Mouse (Mus musculus) hindbrain, embryonic 16.5 days (tissue): ENCODE measurements around the gene 2700081O15Rik. TPM values are rescaled to one million over a fixed set of nuclear protein-coding genes. Genes with fewer than 3 reads are reported as not detected.

ENCODE experiments used
- ATAC-seq: fragments of 200-750 bp; cut with Nextera tagmentation; 2 replicates; pipeline ENCODE4 v1.8.0; 2017; ENCODE audit warnings: moderate TSS enrichment, moderate library complexity
- H3K27ac ChIP-seq: fragments of 300-500 bp; sonication (generic); 2 replicates; pipeline ENCODE4 v1.5.1; 2014; ENCODE audit warnings: low read depth, mild to moderate bottlenecking, control low read depth, low read length, moderate library complexity
- H3K27me3 ChIP-seq: fragments of 300-500 bp; sonication (generic); replicated peaks from 2 replicates; pipeline ENCODE4 v1.6.1; 2014; ENCODE audit warnings: low read length; ENCODE audit not compliant: control insufficient read depth, insufficient read depth
- H3K36me3 ChIP-seq: fragments of 300-500 bp; sonication (generic); 2 replicates; pipeline ENCODE4 v1.6.1; 2014; ENCODE audit warnings: mild to moderate bottlenecking, low read length, moderate library complexity, mixed read lengths; ENCODE audit not compliant: control insufficient read depth, insufficient read depth
- H3K4me1 ChIP-seq: fragments of 300-500 bp; sonication (generic); 2 replicates; pipeline ENCODE4 v1.6.1; 2014; ENCODE audit warnings: low read depth, low read length; ENCODE audit not compliant: control insufficient read depth, insufficient read depth
- H3K4me2 ChIP-seq: fragments of 300-500 bp; sonication (generic); 2 replicates; pipeline ENCODE4 v1.6.1; 2014; ENCODE audit warnings: mild to moderate bottlenecking, low read length, control low read depth, moderate library complexity
- H3K4me3 ChIP-seq: fragments of 300-500 bp; sonication (generic); 2 replicates; pipeline ENCODE4 v1.5.1; 2014; ENCODE audit warnings: mild to moderate bottlenecking, low read length, control low read depth, moderate library complexity
- H3K9ac ChIP-seq: fragments of 300-500 bp; sonication (generic); 2 replicates; pipeline ENCODE4 v1.6.1; 2014; ENCODE audit warnings: low read depth, mild to moderate bottlenecking, control low read depth, low read length, moderate library complexity
- H3K9me3 ChIP-seq: fragments of 300-500 bp; sonication (generic); 2 replicates; pipeline ENCODE4 v1.6.1; 2014; ENCODE audit warnings: mild to moderate bottlenecking, low read length, moderate library complexity; ENCODE audit not compliant: control insufficient read depth
- WGBS: fragments of 180-500 bp; shearing (Covaris S2); extraction: QIAGEN DNeasy Blood & Tissue Kit; methylation state at CpG from one replicate; pipeline ENCODE4 v1.1.7; 2014; 5-methylcytosine and 5-hydroxymethylcytosine counted together
- polyA plus RNA-seq: library from polyadenylated mRNA; unstranded; fragments of >200 nt; fragmentation: Nextera tagmentation; extraction: Ambion mirVana; gene quantifications from 2 replicates; pipeline ENCODE4 v1.2.1, GENCODE M21; 2015

Gene 2700081O15Rik
- polyA plus RNA-seq, 1 experiment from 2014 or later = 11.2 TPM

DNA sequence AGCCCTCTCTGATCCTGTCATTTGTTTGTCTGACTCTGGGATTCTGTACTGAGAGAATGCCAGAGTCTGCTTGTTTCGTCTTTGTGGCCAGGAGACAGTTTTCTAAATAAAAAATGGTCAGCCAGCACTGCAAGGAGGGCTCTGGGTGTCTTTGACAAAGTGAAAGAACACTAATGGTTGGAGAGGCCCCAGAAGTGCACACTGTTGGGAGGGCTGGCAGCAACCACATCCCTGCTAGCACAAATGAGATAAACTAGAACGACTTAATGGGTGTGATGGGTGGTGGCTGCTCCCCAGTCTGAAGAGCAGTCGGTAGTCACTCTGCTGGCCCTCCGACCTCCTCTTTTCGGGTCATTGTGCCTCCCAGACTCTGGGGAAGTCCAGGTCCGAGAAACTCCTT, 1.7 kb downstream of the 2700081O15Rik start:
- no peak for ATAC-seq
- peaks cover 60% of the 10 kb centered on the region for H3K4me1 ChIP-seq
- peak overlapping the region; percentile 100 for H3K27ac ChIP-seq

GRCm38 (mm10) chr19:7420108-7420507, 2.7 kb downstream of the 2700081O15Rik start:
- ATAC-seq = no peak
- 0 out of 2 replicates have a peak, but pooled peaks cover 4% of the 10 kb centered on the region for H3K36me3 ChIP-seq
- no peaks in the 10 kb centered on the region for H3K9me3 ChIP-seq
- whole genome bisulfite sequencing = 47% methylated on average over 12 of the region's 12 CpGs
- no peaks in the 10 kb centered on the region for H3K27me3 ChIP-seq
- H3K9ac ChIP-seq = peak overlapping the region; percentile 100
- H3K4me2 ChIP-seq = peak overlapping the region; percentile 59
- peaks cover 68% of the 10 kb centered on the region for H3K4me1 ChIP-seq
- H3K27ac ChIP-seq = 0 out of 2 replicates have a peak overlapping the region, but pooled peaks have one; percentile 2
- H3K4me3 ChIP-seq = peak overlapping the region; percentile 6

More for the DNA sequence above, 1.7 kb downstream of the 2700081O15Rik start:
- Histone ChIP-seq H3K4me2 (peak overlapping the region; percentile 59), H3K9ac (peak overlapping the region; percentile 100), H3K36me3 (0 out of 2 replicates have a peak, but pooled peaks cover 4% of the 10 kb centered on the region), H3K27me3 (no peaks in the 10 kb centered on the region), H3K9me3 (no peaks in the 10 kb centered on the region), H3K4me3 (peak overlapping the region; percentile 85)
- whole genome bisulfite sequencing = 15% methylated on average over 6 of the region's 6 CpGs

GRCm38 (mm10) chr19:7420841-7421601, 3.6 kb downstream of the 2700081O15Rik start:
- Histone ChIP-seq H3K9me3 (no peaks in the 10 kb centered on the region), H3K9ac (peak overlapping the region; percentile 69), H3K4me2 (peak overlapping the region; percentile 57), H3K4me1 (peaks cover 68% of the 10 kb centered on the region), H3K4me3 (peak overlapping the region; percentile 12), H3K27me3 (no peaks in the 10 kb centered on the region), H3K36me3 (peaks cover 6% of the 10 kb centered on the region; the same call in 1 of the 2 replicates), H3K27ac (peak overlapping the region; percentile 86)
- WGBS = 26% methylated on average over 27 of the region's 27 CpGs
- ATAC-seq = no peak

- Histone ChIP-seq H3K36me3 (peaks cover 10% of the 10 kb centered on the region; the same call in 1 of the 2 replicates), H3K4me1 (peaks cover 63% of the 10 kb centered on the region)
- 8% methylated on average over 43 of the region's 48 CpGs for WGBS
Measured at GRCm38 (mm10) chr19:7421602-7422591, 4.5 kb downstream of the 2700081O15Rik start.

DNA sequence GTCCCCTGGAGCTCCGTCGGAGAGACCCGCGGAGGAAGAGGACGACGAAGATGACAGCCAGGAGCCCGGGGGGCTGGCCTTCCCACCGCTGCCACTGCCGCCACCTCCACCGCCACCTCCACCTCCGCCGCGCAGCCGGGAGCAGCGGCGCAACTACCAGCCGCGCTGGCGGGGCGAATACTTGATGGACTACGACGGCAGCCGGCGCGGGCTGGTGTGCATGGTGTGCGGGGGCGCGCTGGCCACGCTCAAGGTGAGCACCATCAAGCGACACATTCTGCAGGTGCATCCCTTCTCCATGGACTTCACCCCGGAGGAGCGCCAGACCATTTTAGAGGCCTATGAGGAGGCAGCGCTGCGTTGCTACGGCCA, 5.2 kb downstream of the 2700081O15Rik start:
- no peaks in the 10 kb centered on the region for H3K27me3 ChIP-seq
- peak overlapping the region; percentile 57 for H3K4me2 ChIP-seq
- H3K27ac ChIP-seq = peak overlapping the region; percentile 86
- no peaks in the 10 kb centered on the region for H3K9me3 ChIP-seq
- H3K9ac ChIP-seq = peak overlapping the region; percentile 69
- peak overlapping the region; percentile 41 for H3K4me3 ChIP-seq
- WGBS = 8% methylated on average over 35 of the region's 35 CpGs
- H3K4me1 ChIP-seq = peaks cover 63% of the 10 kb centered on the region
- H3K36me3 ChIP-seq = peaks cover 14% of the 10 kb centered on the region
- no peak for ATAC-seq

More at GRCm38 (mm10) chr19:7421602-7422591, 4.5 kb downstream of the 2700081O15Rik start:
- Histone ChIP-seq H3K27me3 (no peaks in the 10 kb centered on the region), H3K27ac (peak overlapping the region; percentile 86), H3K9me3 (no peaks in the 10 kb centered on the region), H3K4me3 (peak overlapping the region; percentile 41), H3K4me2 (peak overlapping the region; percentile 57), H3K9ac (peak overlapping the region; percentile 69)
- peak; percentile 18 for ATAC-seq

- Histone ChIP-seq H3K4me3 (peak overlapping the region; percentile 41), H3K4me1 (peaks cover 63% of the 10 kb centered on the region), H3K27ac (peak overlapping the region; percentile 86), H3K27me3 (no peaks in the 10 kb centered on the region), H3K4me2 (peak overlapping the region; percentile 57), H3K9ac (peak overlapping the region; percentile 69), H3K36me3 (peaks cover 19% of the 10 kb centered on the region), H3K9me3 (no peaks in the 10 kb centered on the region)
- WGBS = 9% methylated on average over 51 of the region's 51 CpGs
- peak; percentile 84 for ATAC-seq
Measured at GRCm38 (mm10) chr19:7423028-7423655, 5.7 kb downstream of the 2700081O15Rik start.

DNA sequence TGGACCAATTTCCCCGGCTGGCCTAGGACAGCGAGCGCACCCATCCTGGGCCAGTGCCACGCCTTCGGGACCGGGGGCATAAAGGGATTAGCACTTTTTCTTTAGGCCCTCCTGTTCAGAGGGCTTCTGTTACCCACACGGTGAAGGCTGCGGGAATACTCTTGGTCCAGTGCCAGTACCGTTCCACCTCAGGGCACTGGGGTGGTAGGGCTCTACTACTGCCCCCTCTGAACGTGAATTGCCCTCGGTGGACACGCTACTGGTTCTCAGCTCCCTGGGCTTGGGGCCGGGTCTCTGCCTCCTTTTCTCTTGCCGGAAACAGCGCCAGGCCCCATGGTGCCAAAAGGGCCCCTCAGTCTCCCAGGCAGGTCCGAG, 6.2 kb downstream of the 2700081O15Rik start:
- 15% methylated on average over 16 of the region's 16 CpGs for WGBS
- peak overlapping the region; percentile 57 for H3K4me2 ChIP-seq
- ATAC-seq = no peak
- H3K27me3 ChIP-seq = no peaks in the 10 kb centered on the region
- H3K9me3 ChIP-seq = no peaks in the 10 kb centered on the region
- peak overlapping the region; percentile 86 for H3K27ac ChIP-seq
- peaks cover 23% of the 10 kb centered on the region for H3K36me3 ChIP-seq
- H3K4me1 ChIP-seq = peaks cover 63% of the 10 kb centered on the region
- H3K4me3 ChIP-seq = peak overlapping the region; percentile 41
- H3K9ac ChIP-seq = peak overlapping the region; percentile 69

- Histone ChIP-seq H3K9ac (peak overlapping the region; percentile 69), H3K27ac (peak overlapping the region; percentile 86; the same call in 1 of the 2 replicates), H3K4me1 (peaks cover 60% of the 10 kb centered on the region), H3K9me3 (no peaks in the 10 kb centered on the region), H3K27me3 (no peaks in the 10 kb centered on the region), H3K4me3 (peak overlapping the region; percentile 41), H3K4me2 (peak overlapping the region; percentile 57), H3K36me3 (peaks cover 24% of the 10 kb centered on the region)
- no peak for ATAC-seq
- 48% methylated on average over 7 of the region's 7 CpGs for WGBS
Measured at GRCm38 (mm10) chr19:7424131-7424530, 6.7 kb downstream of the 2700081O15Rik start.
